Mouse (Mus musculus): Measurements from ENCODE around the gene Fbxl19. TPM values are rescaled to one million over a fixed set of nuclear protein-coding genes. Genes with fewer than 3 reads are reported as not detected.
"Not testable (repeated sequence)": the region's sequence is repeated elsewhere in the genome, so short reads cannot be mapped to it uniquely, and the experiment has no call there.

The Fbxl19 gene
- total RNA-seq, 2 experiments from 2014 or later, result 1.2 to 2.0 TPM

- TF ChIP-seq CTCF (IDR thresholded peaks at IDR 0.05), result no peak
- DNase-seq, result no peak
- H3K4me3 ChIP-seq, result no peak overlapping the region
- intact Hi-C loops (cut with DNase I), result loop anchor here (10.0 kb wide), 1 partner anchor 432 kb away; the partner anchor contains the start of gene Cox6a2
- no peak overlapping the region for H3K27ac ChIP-seq
Measured at GRCm38 (mm10) chr7:127772557-127772956, 28.2 kb downstream of the Fbxl19 start.

DNA sequence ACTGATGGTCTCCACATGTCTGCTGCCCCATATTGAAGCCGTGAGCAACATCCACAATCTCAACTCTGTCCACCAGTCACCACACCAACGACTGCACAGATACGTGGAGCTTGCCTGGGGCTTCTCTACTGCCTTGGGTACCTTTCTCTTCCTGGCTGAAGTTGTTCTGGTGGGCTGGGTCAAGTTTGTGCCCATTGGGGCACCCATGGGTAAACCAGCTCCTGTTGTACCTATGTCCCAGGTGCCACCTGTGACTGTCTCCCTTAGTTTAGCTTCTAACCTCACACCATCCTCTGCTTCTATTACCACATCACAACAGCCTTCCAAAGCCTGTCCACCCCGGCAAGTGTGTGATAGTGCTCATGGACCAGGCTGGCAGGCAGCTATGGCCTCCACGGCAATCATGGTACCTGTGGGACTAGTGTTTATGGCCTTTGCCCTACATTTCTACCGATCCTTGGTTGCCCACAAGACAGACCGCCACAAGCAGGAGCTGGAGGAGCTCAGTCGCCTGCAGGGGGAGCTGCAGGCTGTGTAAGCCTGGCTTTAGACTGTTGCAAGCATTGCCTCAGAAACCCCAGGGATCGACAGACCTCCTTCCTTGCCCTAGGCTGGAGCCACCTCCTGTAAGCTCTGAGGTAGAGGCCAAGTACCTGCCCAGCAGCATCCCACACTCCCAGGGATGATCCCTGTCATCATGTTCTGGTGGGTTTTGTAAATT, 29.5 kb downstream of the Fbxl19 start:
- Histone ChIP-seq H3K27ac (no peak overlapping the region), H3K4me3 (no peak overlapping the region)
- TF ChIP-seq CTCF (IDR thresholded peaks at IDR 0.05), result peak; percentile 78
- DNase-seq, result peak; percentile 71
- intact Hi-C loops (cut with DNase I), result loop anchor here (10.0 kb wide), 1 partner anchor 431 kb away; the partner anchor contains the start of gene Cox6a2

DNA sequence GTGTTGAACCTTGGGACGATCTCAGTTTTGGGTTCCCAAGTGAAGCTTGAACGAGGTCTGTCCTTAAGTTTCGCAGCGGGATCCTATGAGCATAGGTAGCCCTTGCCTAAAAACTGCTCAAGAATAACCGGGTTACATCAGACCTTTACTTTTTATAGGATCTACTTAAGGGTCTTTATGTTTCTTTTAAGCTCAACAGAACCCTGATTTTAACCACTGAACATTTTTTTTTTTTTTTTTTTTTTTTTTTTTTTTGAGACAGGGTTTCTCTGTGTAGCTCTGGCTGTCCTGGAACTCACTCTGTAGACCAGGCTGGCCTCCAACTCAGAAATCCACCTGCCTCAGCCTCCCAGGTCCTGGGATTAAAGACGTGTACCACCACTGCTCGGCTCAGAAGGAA, 31.5 kb downstream of the Fbxl19 start:
- H3K4me3 ChIP-seq, result peak overlapping the region; percentile 83
- peak overlapping the region; percentile 100 for H3K27ac ChIP-seq
- DNase-seq, result not testable (repeated sequence)
- intact Hi-C loops (cut with DNase I), result loop anchor here (10.0 kb wide), 1 partner anchor 429 kb away; the partner anchor contains the start of gene Cox6a2

DNA sequence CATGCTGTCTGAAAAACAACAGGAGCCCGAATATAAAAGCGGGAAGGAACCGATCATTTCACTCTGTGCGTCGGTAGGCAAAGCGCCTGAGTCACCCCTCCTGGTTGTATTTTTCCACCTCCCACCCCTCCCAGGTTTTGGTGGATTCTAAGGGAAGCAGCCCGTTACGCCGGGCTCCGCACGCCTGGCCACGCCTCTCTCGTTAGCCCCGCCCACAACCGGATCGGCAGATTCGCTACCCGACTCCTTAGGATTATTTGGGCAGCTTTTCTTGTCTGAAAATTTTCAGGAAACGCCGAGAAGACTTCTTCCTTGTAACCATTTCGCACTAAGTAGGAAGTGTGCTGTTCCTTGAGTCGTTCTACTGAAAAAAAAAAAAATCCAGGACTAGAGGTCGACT, 32.1 kb downstream of the Fbxl19 start, which contains the start of gene Setd1a:
TSS of gene Setd1a (plus strand) at position 245 of the 400 bp plus-strand sequence.
- peak; percentile 93 for DNase-seq
- Histone ChIP-seq H3K4me3 (peak within 1 kb of the TSS; percentile 83), H3K27ac (peak within 1 kb of the TSS; percentile 100)
- no peak for TF ChIP-seq CTCF (IDR thresholded peaks at IDR 0.05)
- intact Hi-C loops (cut with DNase I), result loop anchor here (10.0 kb wide), 1 partner anchor 428 kb away; the partner anchor contains the start of gene Cox6a2

- intact Hi-C loops (cut with DNase I), result loop anchor here (10.0 kb wide), 1 partner anchor 428 kb away; the partner anchor contains the start of gene Cox6a2
- peak overlapping the region; percentile 83 for H3K4me3 ChIP-seq
- DNase-seq, result peak; percentile 98
- peak overlapping the region; percentile 100 for H3K27ac ChIP-seq
- TF ChIP-seq CTCF (IDR thresholded peaks at IDR 0.05), result no peak
Measured at GRCm38 (mm10) chr7:127776878-127777473, 32.6 kb downstream of the Fbxl19 start.

- intact Hi-C loops (cut with DNase I), result loop anchor here (10.0 kb wide), 1 partner anchor 427 kb away; the partner anchor contains the start of gene Cox6a2
- TF ChIP-seq CTCF (IDR thresholded peaks at IDR 0.05), result no peak
- DNase-seq, result peak; percentile 75
- Histone ChIP-seq H3K4me3 (peak overlapping the region; percentile 83), H3K27ac (peak overlapping the region; percentile 100)
Measured at GRCm38 (mm10) chr7:127777474-127778266, 33.3 kb downstream of the Fbxl19 start.

DNA sequence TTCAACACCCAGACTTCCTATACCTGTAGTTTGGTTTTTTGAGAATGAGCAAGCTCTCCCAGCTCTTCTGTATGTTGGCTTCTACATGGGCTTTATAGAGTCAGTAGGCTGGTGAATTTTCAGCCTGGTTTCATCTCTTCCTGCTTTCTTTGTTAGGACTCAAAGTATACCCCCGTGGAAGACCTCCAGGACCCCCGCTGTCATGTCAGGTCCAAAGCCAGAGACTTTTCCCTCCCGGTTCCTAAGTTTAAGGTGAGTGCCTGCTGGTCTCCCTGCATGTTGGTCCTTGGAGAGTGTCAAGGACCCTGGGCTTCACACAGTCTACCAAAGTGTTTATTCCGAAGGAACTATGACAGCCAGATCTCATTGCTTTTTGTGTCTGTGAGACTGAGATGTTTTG, 34.0 kb downstream of the Fbxl19 start:
- DNase-seq, result no peak
- TF ChIP-seq CTCF (IDR thresholded peaks at IDR 0.05), result no peak
- no peak overlapping the region; the same call in 1 of the 2 replicates for H3K27ac ChIP-seq
- intact Hi-C loops (cut with DNase I), result loop anchor here (10.0 kb wide), 1 partner anchor 426 kb away; the partner anchor contains the start of gene Cox6a2
- H3K4me3 ChIP-seq, result peak overlapping the region; percentile 83

- H3K27ac ChIP-seq, result no peak within 1 kb of the TSS
- no peak within 1 kb of the TSS for H3K4me3 ChIP-seq
- TF ChIP-seq CTCF (IDR thresholded peaks at IDR 0.05), result no peak
- DNase-seq, result no peak
- intact Hi-C loops (cut with DNase I), result no loop called here
Measured at GRCm38 (mm10) chr7:127785308-127785707, 41.0 kb downstream of the Fbxl19 start, which contains the start of gene Gm49388. Gene Gm49388, plus strand, starts transcription at chr7:127785608.

DNA sequence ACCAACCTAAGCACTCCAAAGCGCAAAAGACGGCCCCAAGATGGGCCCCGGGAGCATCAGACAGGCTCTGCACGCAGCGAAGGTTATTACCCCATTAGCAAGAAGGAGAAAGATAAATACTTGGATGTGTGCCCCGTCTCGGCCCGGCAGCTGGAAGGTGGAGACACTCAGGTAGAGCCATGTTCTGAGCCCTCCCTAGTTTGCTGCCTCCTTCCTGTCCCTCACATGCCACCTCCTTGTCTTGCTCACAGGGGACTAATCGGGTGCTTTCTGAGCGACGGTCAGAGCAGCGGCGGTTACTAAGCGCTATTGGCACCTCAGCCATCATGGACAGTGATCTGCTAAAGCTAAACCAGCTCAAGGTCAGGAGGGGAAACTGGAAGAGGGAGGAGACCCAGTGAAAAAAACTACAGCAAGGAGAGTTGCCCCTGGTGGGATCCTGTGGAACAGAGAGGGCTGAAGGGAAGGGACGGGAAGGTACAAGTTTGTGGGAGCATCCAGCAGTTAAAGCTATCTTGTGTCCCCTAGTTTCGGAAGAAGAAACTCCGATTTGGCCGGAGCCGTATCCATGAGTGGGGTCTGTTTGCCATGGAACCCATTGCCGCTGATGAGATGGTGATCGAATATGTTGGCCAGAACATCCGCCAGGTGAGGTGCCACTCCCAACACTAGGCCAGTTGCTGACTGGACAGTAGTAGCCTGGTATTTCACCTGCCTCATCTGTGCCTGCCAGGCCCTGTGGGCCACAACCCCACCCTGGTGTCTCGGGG, 52.9 kb downstream of the Fbxl19 start:
- H3K4me3 ChIP-seq, result no peak overlapping the region
- TF ChIP-seq CTCF (IDR thresholded peaks at IDR 0.05), result no peak
- no peak overlapping the region for H3K27ac ChIP-seq
- intact Hi-C loops (cut with DNase I), result no loop called here
- DNase-seq, result no peak

DNA sequence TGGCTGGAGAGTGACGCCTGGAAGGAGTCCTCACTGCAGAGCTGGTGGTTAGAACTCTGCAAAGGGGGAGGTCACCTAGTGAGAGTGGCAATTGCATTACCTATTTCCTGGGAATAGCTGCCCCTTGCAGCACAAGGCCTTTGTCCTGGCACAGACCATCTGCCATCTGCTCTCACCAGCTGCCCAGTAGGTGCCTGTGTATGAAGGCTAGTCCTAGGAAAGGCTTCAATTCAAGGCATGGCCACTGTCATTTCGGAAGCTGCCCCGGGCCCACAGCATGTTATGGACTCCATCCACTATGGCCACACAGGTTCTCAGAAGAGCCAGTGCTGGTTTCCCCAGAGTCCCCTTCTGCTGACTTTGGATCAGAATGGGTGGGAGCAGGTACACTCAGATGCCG, 54.2 kb downstream of the Fbxl19 start:
- intact Hi-C loops (cut with DNase I), result no loop called here
- TF ChIP-seq CTCF (IDR thresholded peaks at IDR 0.05), result no peak
- no peak overlapping the region for H3K4me3 ChIP-seq
- DNase-seq, result no peak
- no peak overlapping the region for H3K27ac ChIP-seq

- no peak for TF ChIP-seq CTCF (IDR thresholded peaks at IDR 0.05)
- no peak overlapping the region for H3K4me3 ChIP-seq
- intact Hi-C loops (cut with DNase I), result no loop called here
- no peak overlapping the region for H3K27ac ChIP-seq
- no peak for DNase-seq
Measured at GRCm38 (mm10) chr7:127799211-127799610, 54.9 kb downstream of the Fbxl19 start.

Measured in gastrocnemius, adult 2 months (tissue).